Mouse (Mus musculus) intestine, embryonic 14.5 days (tissue): ENCODE data around the gene Dlx6. TPM values are rescaled to one million over a fixed set of nuclear protein-coding genes. Genes with fewer than 3 reads are reported as not detected.

Experiments used
- ATAC-seq: fragments of 200-750 bp; cut with Nextera tagmentation; replicated peaks from 2 replicates; pipeline ENCODE4 v1.8.0; 2017; ENCODE audit warnings: low read depth, moderate number of reproducible peaks, moderate TSS enrichment, moderate library complexity; ENCODE audit not compliant: low FRiP score, low TSS enrichment
- DNase-seq: peaks from one replicate; pipeline ENCODE4 v3.0.0-alpha.2; 2018; ENCODE audit warnings: low spot score
- H3K27ac ChIP-seq: fragments of 300-500 bp; sonication (generic); 2 replicates; pipeline ENCODE4 v1.5.1; 2014; ENCODE audit warnings: low read depth, mild to moderate bottlenecking, control low read depth
- H3K27me3 ChIP-seq: fragments of 300-500 bp; sonication (generic); replicated peaks from 2 replicates; pipeline ENCODE4 v1.6.1; 2014; ENCODE audit warnings: low read length, control low read depth; ENCODE audit not compliant: control insufficient read depth, insufficient read depth
- H3K36me3 ChIP-seq: fragments of 300-500 bp; sonication (generic); 2 replicates; pipeline ENCODE4 v1.6.1; 2014; ENCODE audit warnings: low read length, control low read depth; ENCODE audit not compliant: control insufficient read depth, insufficient read depth
- H3K4me1 ChIP-seq: fragments of 300-500 bp; sonication (generic); replicated peaks from 2 replicates; pipeline ENCODE4 v1.6.1; 2014; ENCODE audit warnings: low read length, control low read depth, mixed read lengths; ENCODE audit not compliant: control insufficient read depth, insufficient read depth
- H3K4me2 ChIP-seq: fragments of 300-500 bp; sonication (generic); 2 replicates; pipeline ENCODE4 v1.6.1; 2014; ENCODE audit warnings: low read length
- H3K4me3 ChIP-seq: fragments of 300-500 bp; sonication (generic); 2 replicates; pipeline ENCODE4 v1.5.1; 2014; ENCODE audit warnings: low read depth, low read length, control low read depth, mixed read lengths
- H3K9ac ChIP-seq: fragments of 300-500 bp; sonication (generic); 2 replicates; pipeline ENCODE4 v1.6.1; 2014; ENCODE audit warnings: mild to moderate bottlenecking, low read length
- H3K9me3 ChIP-seq: fragments of 300-500 bp; sonication (generic); 2 replicates; pipeline ENCODE4 v1.6.1; 2016; ENCODE audit warnings: low read length, control low read depth; ENCODE audit not compliant: control insufficient read depth
- WGBS: fragments of 180-500 bp; shearing (Covaris S2); extraction: QIAGEN DNeasy Blood & Tissue Kit; methylation state at CpG from one replicate; pipeline ENCODE4 v1.1.7; 2014; 5-methylcytosine and 5-hydroxymethylcytosine counted together
- polyA plus RNA-seq: library from polyadenylated mRNA; unstranded; fragments of >200 nt; fragmentation: Nextera tagmentation; extraction: Ambion mirVana; gene quantifications from 2 replicates; pipeline ENCODE4 v1.2.1, GENCODE M21; 2014

Gene Dlx6
- polyA plus RNA-seq, 1 experiment from 2014 or later: not detected

GRCm38 (mm10) chr6:6862611-6863010 is 523 bp upstream of the Dlx6 start:
- H3K9me3 ChIP-seq: no peaks in the 10 kb centered on the region
- peak; percentile 85 for DNase-seq

GRCm38 (mm10) chr6:6863955-6864354 is 821 bp downstream of the Dlx6 start:
- WGBS: under 1% methylated on average over 18 of the region's 21 CpGs

More at GRCm38 (mm10) chr6:6862611-6863010, 523 bp upstream of the Dlx6 start:
- peak overlapping the region; percentile 62 for H3K4me2 ChIP-seq
- H3K27me3 ChIP-seq: peaks cover 99% of the 10 kb centered on the region
- peaks cover 13% of the 10 kb centered on the region; the same call in 1 of the 2 replicates for H3K4me1 ChIP-seq
- no peak overlapping the region for H3K27ac ChIP-seq
- no peaks in the 10 kb centered on the region for H3K36me3 ChIP-seq
- no peak overlapping the region for H3K9ac ChIP-seq
- peak; percentile 75 for ATAC-seq
- WGBS: 1% methylated on average over 23 of the region's 23 CpGs
- H3K4me3 ChIP-seq: peak overlapping the region; percentile 36

GRCm38 (mm10) chr6:6864441-6865440 is 1.6 kb downstream of the Dlx6 start:
- peaks cover 98% of the 10 kb centered on the region for H3K27me3 ChIP-seq
- H3K4me1 ChIP-seq: peaks cover 13% of the 10 kb centered on the region; the same call in 1 of the 2 replicates
- H3K9ac ChIP-seq: no peak overlapping the region
- H3K4me3 ChIP-seq: no peak overlapping the region
- no peaks in the 10 kb centered on the region for H3K9me3 ChIP-seq
- ATAC-seq (no peak), DNase-seq (peak; percentile 82)
- no peak overlapping the region for H3K4me2 ChIP-seq
- H3K27ac ChIP-seq: no peak overlapping the region
- no peaks in the 10 kb centered on the region for H3K36me3 ChIP-seq
- WGBS: 3% methylated on average over 36 of the region's 36 CpGs

More at GRCm38 (mm10) chr6:6863955-6864354, 821 bp downstream of the Dlx6 start:
- Histone ChIP-seq H3K27me3 (peaks cover 98% of the 10 kb centered on the region), H3K9me3 (no peaks in the 10 kb centered on the region), H3K36me3 (no peaks in the 10 kb centered on the region), H3K27ac (no peak overlapping the region), H3K4me1 (peaks cover 13% of the 10 kb centered on the region; the same call in 1 of the 2 replicates), H3K4me2 (peak overlapping the region; percentile 62), H3K9ac (no peak overlapping the region), H3K4me3 (peak overlapping the region; percentile 36)
- peak; percentile 53; the same call in 1 of the 2 replicates for ATAC-seq
- DNase-seq: peak; percentile 71

- no peak overlapping the region for H3K27ac ChIP-seq
- no peaks in the 10 kb centered on the region for H3K9me3 ChIP-seq
- DNase-seq: peak; percentile 54
- H3K4me2 ChIP-seq: no peak overlapping the region
- H3K9ac ChIP-seq: no peak overlapping the region
- H3K27me3 ChIP-seq: peaks cover 98% of the 10 kb centered on the region
- WGBS: 2% methylated on average over 9 of the region's 9 CpGs
- H3K4me3 ChIP-seq: no peak overlapping the region
- H3K4me1 ChIP-seq: peaks cover 13% of the 10 kb centered on the region; the same call in 1 of the 2 replicates
- H3K36me3 ChIP-seq: no peaks in the 10 kb centered on the region
- no peak for ATAC-seq
These were observed 3.9 kb downstream of the Dlx6 start for GRCm38 (mm10) chr6:6867031-6867430.

- no peak for ATAC-seq
- no peak overlapping the region for H3K4me2 ChIP-seq
- no peak for DNase-seq
- H3K27me3 ChIP-seq: peaks cover 98% of the 10 kb centered on the region
- no peaks in the 10 kb centered on the region for H3K9me3 ChIP-seq
- H3K36me3 ChIP-seq: no peaks in the 10 kb centered on the region
- no peak overlapping the region for H3K4me3 ChIP-seq
- H3K27ac ChIP-seq: no peak overlapping the region
- no peak overlapping the region for H3K9ac ChIP-seq
- WGBS: 4% methylated on average over 13 of the region's 13 CpGs
- no peaks in the 10 kb centered on the region for H3K4me1 ChIP-seq
These were observed 6.0 kb downstream of the Dlx6 start for GRCm38 (mm10) chr6:6869041-6869685.

- DNase-seq: no peak
- no peaks in the 10 kb centered on the region for H3K9me3 ChIP-seq
- no peak for ATAC-seq
- H3K27me3 ChIP-seq: peaks cover 98% of the 10 kb centered on the region
- no peaks in the 10 kb centered on the region for H3K36me3 ChIP-seq
- no peak overlapping the region for H3K4me2 ChIP-seq
- H3K4me3 ChIP-seq: no peak overlapping the region
- WGBS: under 1% methylated on average over 10 of the region's 11 CpGs
- H3K4me1 ChIP-seq: no peaks in the 10 kb centered on the region
- H3K27ac ChIP-seq: no peak overlapping the region
- no peak overlapping the region for H3K9ac ChIP-seq
These were observed 7.0 kb downstream of the Dlx6 start for GRCm38 (mm10) chr6:6869961-6870800.

GRCm38 (mm10) chr6:6870876-6871420 is 7.8 kb downstream of the Dlx6 start:
- no peak for ATAC-seq
- H3K4me1 ChIP-seq: no peaks in the 10 kb centered on the region
- no peak overlapping the region for H3K4me2 ChIP-seq
- no peak overlapping the region for H3K9ac ChIP-seq
- DNase-seq: peak; percentile 60
- H3K27me3 ChIP-seq: peaks cover 98% of the 10 kb centered on the region
- no peaks in the 10 kb centered on the region for H3K36me3 ChIP-seq
- no peaks in the 10 kb centered on the region for H3K9me3 ChIP-seq
- H3K27ac ChIP-seq: no peak overlapping the region
- H3K4me3 ChIP-seq: no peak overlapping the region
- 1% methylated on average over 7 of the region's 7 CpGs for WGBS

- 3% methylated on average over 5 of the region's 5 CpGs for WGBS
- DNase-seq (no peak), ATAC-seq (no peak)
- Histone ChIP-seq H3K4me2 (no peak overlapping the region), H3K4me3 (no peak overlapping the region), H3K4me1 (no peaks in the 10 kb centered on the region), H3K27me3 (peaks cover 98% of the 10 kb centered on the region), H3K9me3 (no peaks in the 10 kb centered on the region), H3K36me3 (no peaks in the 10 kb centered on the region), H3K9ac (no peak overlapping the region), H3K27ac (no peak overlapping the region)
These were observed 8.6 kb downstream of the Dlx6 start for GRCm38 (mm10) chr6:6871692-6872091.
